10 mouse cellular contexts compared by ENCODE assay signal in genomic region chr9:122733222-122733621, GRCm38 (mm10). TPM values are rescaled to one million over a fixed set of nuclear protein-coding genes. Genes with fewer than 3 reads are reported as not detected.
A peak's percentile ranks its signal among the peaks of the same experiment; 100 is the strongest.
DNase-seq lines count a peak whose midpoint lies in the region; ATAC-seq and TF ChIP-seq lines count a peak whose summit lies in the region.
"Had no signal": no experiment of that assay in that cellular context is flagged by ENCODE, and none has a peak within 500 bp of the region (broad histone marks: within the 10 kb centered on the region; RNA-seq: fewer than 3 reads in every experiment).

No protein-coding gene starts in this region.

- TF ChIP-seq CTCF in forebrain, postnatal 0 days (IDR thresholded peaks at IDR 0.05; ENCODE audit: low read depth) = no peak

- 34% methylated on average over 12 of the region's 12 CpGs for WGBS in forebrain, embryonic 11.5 days
- 46% methylated on average over 12 of the region's 12 CpGs for WGBS in forebrain, postnatal 0 days

- peak overlapping the region; percentile 8; the same call in 1 of the 2 replicates for H3K4me3 ChIP-seq in forebrain, embryonic 11.5 days (ENCODE audit: low read depth, low read length)
- no peak overlapping the region for H3K4me3 ChIP-seq in forebrain, postnatal 0 days (ENCODE audit: low read depth, low read length)

- H3K4me2 ChIP-seq in forebrain, embryonic 11.5 days (ENCODE audit: low read depth, low read length, severe bottlenecking) = no peak overlapping the region; the same call in 1 of the 2 replicates
- H3K4me2 ChIP-seq in forebrain, postnatal 0 days (ENCODE audit: low read depth) = no peak overlapping the region

- ATAC-seq in forebrain, embryonic 11.5 days (replicated peaks; ENCODE audit: low FRiP score) = no peak
- no peak for ATAC-seq in forebrain, postnatal 0 days

- H3K9ac ChIP-seq in forebrain, embryonic 11.5 days (ENCODE audit: low read length) = no peak overlapping the region
- no peak overlapping the region for H3K9ac ChIP-seq in forebrain, postnatal 0 days

- no peaks in the 10 kb centered on the region for H3K36me3 ChIP-seq in forebrain, embryonic 11.5 days (ENCODE audit: control insufficient read depth, insufficient read depth, low read length)
- H3K36me3 ChIP-seq in forebrain, postnatal 0 days (ENCODE audit: insufficient read depth) = no peaks in the 10 kb centered on the region

- H3K27me3 ChIP-seq in forebrain, embryonic 11.5 days (ENCODE audit: control insufficient read depth, insufficient read depth, low read length) = 0 out of 2 replicates have a peak, but pooled peaks cover 2% of the 10 kb centered on the region
- H3K27me3 ChIP-seq in forebrain, postnatal 0 days (ENCODE audit: insufficient read depth, low read length) = peaks cover 11% of the 10 kb centered on the region; the same call in 1 of the 2 replicates

- H3K9me3 ChIP-seq in forebrain, embryonic 11.5 days (ENCODE audit: control insufficient read depth, low read length) = no peaks in the 10 kb centered on the region
- H3K9me3 ChIP-seq in forebrain, postnatal 0 days (ENCODE audit: low read length) = no peaks in the 10 kb centered on the region

- H3K4me1 ChIP-seq in forebrain, embryonic 11.5 days (replicated peaks; ENCODE audit: control insufficient read depth, insufficient read depth, low read length) = no peaks in the 10 kb centered on the region
- H3K4me1 ChIP-seq in forebrain, postnatal 0 days (ENCODE audit: insufficient read depth) = no peaks in the 10 kb centered on the region

- DNase-seq in forebrain, embryonic 11.5 days (ENCODE audit: low spot score) = no peak
- no peak for DNase-seq in forebrain, postnatal 0 days
- peak; percentile 52 for DNase-seq in R1 (ENCODE audit: low read depth, low spot score)
- DNase-seq in kidney, adult 9 months = peak; percentile 47
- peak; percentile 28 for DNase-seq in lung, postnatal 36 days
- no peak for DNase-seq in frontal cortex, postnatal 36 days (ENCODE audit: low spot score in 2 of 2)
- no peak for DNase-seq in right cerebral cortex, postnatal 14 days
- DNase-seq in cerebellum, postnatal 25 days = no peak
- DNase-seq: cerebellum, adult 11-12 months had no signal

- no peak overlapping the region for H3K27ac ChIP-seq in forebrain, embryonic 11.5 days (ENCODE audit: low read depth, low read length)
- no peak overlapping the region for H3K27ac ChIP-seq in forebrain, postnatal 0 days (ENCODE audit: low read depth, low read length)

RNA-seq across cellular contexts. Expression of gene Topaz1, which starts 13.9 kb away (rescaled TPM):
- polyA plus RNA-seq in forebrain, embryonic 11.5 days (2014; fragmentation: Nextera tagmentation; extraction: Ambion mirVana) = not detected in 2 replicates
- total RNA-seq in forebrain, postnatal 0 days (2014; rRNA removed) = not detected in 2 replicates
- 0.05 TPM in 1 of 2 replicates, not detected in the other for polyA plus RNA-seq in forebrain, postnatal 0 days (2015; fragmentation: Nextera tagmentation; extraction: Ambion mirVana)
- polyA plus RNA-seq: large intestine, adult 2 months had no signal

Comparison
In these comparisons a context has a peak if more than half of its experiments do, and no peak if none do; other contexts are left out.
1. DNase-seq: peak in R1 (single experiment), kidney, adult 9 months (single experiment) and lung, postnatal 36 days (single experiment); none in forebrain, embryonic 11.5 days (single experiment), forebrain, postnatal 0 days (single experiment), frontal cortex, postnatal 36 days (0 of 2), right cerebral cortex, postnatal 14 days (single experiment) and cerebellum, postnatal 25 days (0 of 2).